Comparison of ENCODE assay signal across 8 mouse cellular contexts in the genomic region with DNA sequence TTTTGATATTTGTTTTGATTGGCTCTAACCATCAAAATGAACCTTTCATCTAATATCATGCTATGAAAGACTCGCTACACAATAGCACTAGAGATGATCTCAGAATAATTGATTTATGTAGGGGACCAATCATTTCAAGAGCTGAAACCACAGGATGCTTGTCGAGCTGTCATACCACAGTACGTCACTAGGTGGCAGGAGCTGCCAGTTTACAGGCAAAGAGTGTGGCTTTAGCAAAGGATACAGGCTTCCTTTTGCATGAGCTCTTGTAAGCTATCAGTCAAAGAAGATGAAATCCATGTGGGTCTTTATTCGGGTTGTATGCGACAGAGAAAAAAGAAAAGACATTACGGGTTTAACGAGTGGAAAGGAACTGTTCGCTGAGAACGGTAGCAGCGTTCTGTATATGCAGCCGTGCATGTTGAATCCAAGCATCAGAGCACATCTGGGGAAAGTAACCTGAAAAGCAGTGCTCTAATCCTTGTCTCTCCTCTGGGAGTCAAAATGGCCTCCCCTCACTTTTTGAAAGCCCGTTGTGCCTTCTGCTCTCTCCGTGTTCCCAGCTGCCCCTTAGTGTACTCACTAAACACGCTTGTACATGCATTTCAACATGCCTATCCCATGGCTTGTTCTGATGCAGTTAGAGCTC.
DNase-seq lines count a peak whose midpoint lies in the region; ATAC-seq lines count a peak whose summit lies in the region.

No protein-coding gene starts in this region.

- no peak overlapping the region for H3K27ac ChIP-seq in heart, embryonic 12.5 days (ENCODE audit: poor library complexity, severe bottlenecking)
- no peak overlapping the region for H3K27ac ChIP-seq in forebrain, embryonic 13.5 days
- no peak overlapping the region for H3K27ac ChIP-seq in hindbrain, embryonic 16.5 days (ENCODE audit: low read depth, low read length)
- no peak overlapping the region for H3K27ac ChIP-seq in midbrain, embryonic 11.5 days (ENCODE audit: low read depth, low read length)

- 43% methylated on average over 14 of the region's 14 CpGs for WGBS in heart, embryonic 12.5 days
- 46% methylated on average over 14 of the region's 14 CpGs for WGBS in forebrain, embryonic 13.5 days
- WGBS in hindbrain, embryonic 16.5 days: 39% methylated on average over 14 of the region's 14 CpGs
- WGBS in midbrain, embryonic 11.5 days: 45% methylated on average over 14 of the region's 14 CpGs

- peak; percentile 36 to 86 for DNase-seq in heart, adult 18-20 months
- peak; percentile 20 for DNase-seq in c-Kit-positive CD71-positive TER-119-positive erythroid progenitor cells, embryonic 14.5 days (ENCODE audit: low spot score)
- peak; percentile 36 to 92 for DNase-seq in left cerebral cortex, adult 9 months (ENCODE audit: low spot score in 2 of 2)
- peak; percentile 99 for DNase-seq in midbrain, embryonic 11.5 days (ENCODE audit: low spot score, missing footprints)
- peak; percentile 28 to 67 for DNase-seq in spleen, postnatal 10 days (ENCODE audit: low spot score in 2 of 2)

- no peak overlapping the region for H3K4me2 ChIP-seq in heart, embryonic 12.5 days
- H3K4me2 ChIP-seq in forebrain, embryonic 13.5 days: no peak overlapping the region
- H3K4me2 ChIP-seq in hindbrain, embryonic 16.5 days (ENCODE audit: low read length): no peak overlapping the region
- H3K4me2 ChIP-seq in midbrain, embryonic 11.5 days: no peak overlapping the region

- no peak overlapping the region for H3K4me3 ChIP-seq in heart, embryonic 12.5 days
- no peak overlapping the region for H3K4me3 ChIP-seq in forebrain, embryonic 13.5 days
- H3K4me3 ChIP-seq in hindbrain, embryonic 16.5 days (ENCODE audit: low read length): no peak overlapping the region
- H3K4me3 ChIP-seq in midbrain, embryonic 11.5 days (ENCODE audit: low read depth, low read length): no peak overlapping the region

- no peak overlapping the region for H3K9ac ChIP-seq in heart, embryonic 12.5 days
- no peak overlapping the region for H3K9ac ChIP-seq in forebrain, embryonic 13.5 days
- no peak overlapping the region for H3K9ac ChIP-seq in hindbrain, embryonic 16.5 days (ENCODE audit: low read depth, low read length)
- H3K9ac ChIP-seq in midbrain, embryonic 11.5 days (ENCODE audit: low read length): no peak overlapping the region

- H3K36me3 ChIP-seq in heart, embryonic 12.5 days: no peaks in the 10 kb centered on the region
- no peaks in the 10 kb centered on the region for H3K36me3 ChIP-seq in forebrain, embryonic 13.5 days (ENCODE audit: poor library complexity, severe bottlenecking)
- H3K36me3 ChIP-seq in hindbrain, embryonic 16.5 days (ENCODE audit: control insufficient read depth, insufficient read depth, low read length): no peaks in the 10 kb centered on the region
- no peaks in the 10 kb centered on the region for H3K36me3 ChIP-seq in midbrain, embryonic 11.5 days (ENCODE audit: control insufficient read depth, insufficient read depth, low read length)

- ATAC-seq in heart, embryonic 12.5 days (ENCODE audit: insufficient number of reproducible peaks, low FRiP score): no peak
- peak; percentile 87 for ATAC-seq in forebrain, embryonic 13.5 days
- peak; percentile 85 for ATAC-seq in hindbrain, embryonic 16.5 days
- ATAC-seq in midbrain, embryonic 11.5 days (ENCODE audit: low FRiP score): peak; percentile 72; the same call in 1 of the 2 replicates

- no peaks in the 10 kb centered on the region for H3K27me3 ChIP-seq in heart, embryonic 12.5 days (replicated peaks)
- no peaks in the 10 kb centered on the region for H3K27me3 ChIP-seq in forebrain, embryonic 13.5 days
- H3K27me3 ChIP-seq in hindbrain, embryonic 16.5 days (replicated peaks; ENCODE audit: control insufficient read depth, insufficient read depth, low read length): no peaks in the 10 kb centered on the region
- no peaks in the 10 kb centered on the region for H3K27me3 ChIP-seq in midbrain, embryonic 11.5 days (ENCODE audit: control insufficient read depth, insufficient read depth, low read length)

- H3K9me3 ChIP-seq in heart, embryonic 12.5 days (replicated peaks): no peaks in the 10 kb centered on the region
- no peaks in the 10 kb centered on the region for H3K9me3 ChIP-seq in forebrain, embryonic 13.5 days (replicated peaks)
- H3K9me3 ChIP-seq in hindbrain, embryonic 16.5 days (ENCODE audit: control insufficient read depth, low read length): no peaks in the 10 kb centered on the region
- no peaks in the 10 kb centered on the region for H3K9me3 ChIP-seq in midbrain, embryonic 11.5 days (ENCODE audit: control insufficient read depth, low read length)

- H3K4me1 ChIP-seq in heart, embryonic 12.5 days (replicated peaks): no peaks in the 10 kb centered on the region
- no peaks in the 10 kb centered on the region for H3K4me1 ChIP-seq in forebrain, embryonic 13.5 days
- H3K4me1 ChIP-seq in hindbrain, embryonic 16.5 days (ENCODE audit: control insufficient read depth, insufficient read depth, low read depth, low read length): no peaks in the 10 kb centered on the region
- no peaks in the 10 kb centered on the region for H3K4me1 ChIP-seq in midbrain, embryonic 11.5 days (ENCODE audit: control insufficient read depth, insufficient read depth, low read length)

Comparison
In these comparisons a context has a peak if more than half of its experiments do, and no peak if none do; other contexts are left out.
1. DNase-seq: peak in every context shown above with its lines; median percentile 99 in midbrain, embryonic 11.5 days; 64 in left cerebral cortex, adult 9 months; 61 in heart, adult 18-20 months; 48 in spleen, postnatal 10 days; 20 in c-Kit-positive CD71-positive TER-119-positive erythroid progenitor cells, embryonic 14.5 days.